Mouse (Mus musculus): ENCODE data around the gene Tuba3a. TPM values are rescaled to one million over a fixed set of nuclear protein-coding genes. Genes with fewer than 3 reads are reported as not detected.

Tuba3a gene
- polyA plus RNA-seq, 1 experiment from 2014 or later = not detected

GRCm38 (mm10) chr6:125244551-125244950 is 41.3 kb downstream of the Tuba3a start:
- Histone ChIP-seq H3K4me3 (ENCODE audit: low read length) (no peak overlapping the region), H3K27ac (ENCODE audit: low read depth, low read length) (no peak overlapping the region), H3K36me3 (ENCODE audit: control insufficient read depth, insufficient read depth, low read length) (no peaks in the 10 kb centered on the region), H3K4me1 (ENCODE audit: control insufficient read depth, insufficient read depth, low read length) (no peaks in the 10 kb centered on the region), H3K27me3 (ENCODE audit: control insufficient read depth, insufficient read depth, low read length) (no peaks in the 10 kb centered on the region), H3K9ac (ENCODE audit: low read depth, low read length) (no peak overlapping the region), H3K9me3 (ENCODE audit: control insufficient read depth, low read length) (no peaks in the 10 kb centered on the region), H3K4me2 (replicated peaks; ENCODE audit: low read depth, low read length) (no peak overlapping the region)
- WGBS = 13% methylated on average over 1 of the region's 1 CpGs
- no peak for ATAC-seq (ENCODE audit: low FRiP score, low TSS enrichment)

- Histone ChIP-seq H3K4me3 (ENCODE audit: low read length) (no peak overlapping the region), H3K4me1 (ENCODE audit: control insufficient read depth, insufficient read depth, low read length) (no peaks in the 10 kb centered on the region), H3K9me3 (ENCODE audit: control insufficient read depth, low read length) (no peaks in the 10 kb centered on the region), H3K27me3 (ENCODE audit: control insufficient read depth, insufficient read depth, low read length) (no peaks in the 10 kb centered on the region), H3K4me2 (replicated peaks; ENCODE audit: low read depth, low read length) (no peak overlapping the region), H3K27ac (ENCODE audit: low read depth, low read length) (no peak overlapping the region), H3K36me3 (ENCODE audit: control insufficient read depth, insufficient read depth, low read length) (no peaks in the 10 kb centered on the region), H3K9ac (ENCODE audit: low read depth, low read length) (no peak overlapping the region)
- WGBS = 84% methylated on average over 8 of the region's 8 CpGs
- ATAC-seq (ENCODE audit: low FRiP score, low TSS enrichment) = no peak
Observed at GRCm38 (mm10) chr6:125241566-125241965, 44.3 kb downstream of the Tuba3a start.

- no peak overlapping the region for H3K27ac ChIP-seq (ENCODE audit: low read depth, low read length)
- H3K4me2 ChIP-seq (replicated peaks; ENCODE audit: low read depth, low read length) = no peak overlapping the region
- H3K9ac ChIP-seq (ENCODE audit: low read depth, low read length) = no peak overlapping the region
- H3K9me3 ChIP-seq (ENCODE audit: control insufficient read depth, low read length) = no peaks in the 10 kb centered on the region
- no peak for ATAC-seq (ENCODE audit: low FRiP score, low TSS enrichment)
- WGBS = 90% methylated on average over 5 of the region's 5 CpGs
- H3K36me3 ChIP-seq (ENCODE audit: control insufficient read depth, insufficient read depth, low read length) = no peaks in the 10 kb centered on the region
- H3K4me3 ChIP-seq (ENCODE audit: low read length) = no peak overlapping the region
- H3K27me3 ChIP-seq (ENCODE audit: control insufficient read depth, insufficient read depth, low read length) = no peaks in the 10 kb centered on the region
- H3K4me1 ChIP-seq (ENCODE audit: control insufficient read depth, insufficient read depth, low read length) = no peaks in the 10 kb centered on the region
Observed at GRCm38 (mm10) chr6:125240617-125241016, 45.2 kb downstream of the Tuba3a start.

GRCm38 (mm10) chr6:125239547-125239946 is 46.3 kb downstream of the Tuba3a start:
- whole genome bisulfite sequencing = 93% methylated on average over 5 of the region's 5 CpGs
- Histone ChIP-seq H3K27ac (ENCODE audit: low read depth, low read length) (no peak overlapping the region), H3K4me1 (ENCODE audit: control insufficient read depth, insufficient read depth, low read length) (no peaks in the 10 kb centered on the region), H3K4me2 (replicated peaks; ENCODE audit: low read depth, low read length) (no peak overlapping the region), H3K9ac (ENCODE audit: low read depth, low read length) (no peak overlapping the region), H3K9me3 (ENCODE audit: control insufficient read depth, low read length) (no peaks in the 10 kb centered on the region), H3K27me3 (ENCODE audit: control insufficient read depth, insufficient read depth, low read length) (no peaks in the 10 kb centered on the region), H3K4me3 (ENCODE audit: low read length) (no peak overlapping the region), H3K36me3 (ENCODE audit: control insufficient read depth, insufficient read depth, low read length) (no peaks in the 10 kb centered on the region)
- ATAC-seq (ENCODE audit: low FRiP score, low TSS enrichment) = no peak

DNA sequence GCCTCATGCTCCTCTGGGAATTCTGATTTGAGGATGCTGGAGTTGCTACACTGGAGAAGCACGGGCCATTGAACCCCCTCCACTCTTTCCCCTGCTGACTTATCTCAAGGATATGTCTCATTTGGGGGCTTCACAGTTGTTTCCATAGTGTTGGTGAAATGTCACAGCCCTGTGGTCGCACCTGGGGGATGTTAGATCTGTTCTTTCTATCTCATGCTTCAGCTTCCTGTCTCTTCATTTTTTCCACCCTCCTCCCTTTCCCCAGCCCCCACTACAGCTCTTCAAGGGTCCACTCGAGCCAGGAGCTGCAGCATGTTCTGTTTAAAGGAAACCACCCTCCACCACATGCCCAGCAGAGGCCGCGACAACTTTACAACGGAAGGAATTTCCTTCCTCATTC is 47.4 kb downstream of the Tuba3a start:
- Histone ChIP-seq H3K27me3 (ENCODE audit: control insufficient read depth, insufficient read depth, low read length) (no peaks in the 10 kb centered on the region), H3K9ac (ENCODE audit: low read depth, low read length) (no peak overlapping the region)
- 58% methylated on average over 6 of the region's 6 CpGs for WGBS

GRCm38 (mm10) chr6:125237421-125237820 is 48.4 kb downstream of the Tuba3a start:
- H3K9ac ChIP-seq (ENCODE audit: low read depth, low read length) = no peak overlapping the region
- no peak overlapping the region for H3K27ac ChIP-seq (ENCODE audit: low read depth, low read length)
- H3K27me3 ChIP-seq (ENCODE audit: control insufficient read depth, insufficient read depth, low read length) = no peaks in the 10 kb centered on the region
- H3K36me3 ChIP-seq (ENCODE audit: control insufficient read depth, insufficient read depth, low read length) = no peaks in the 10 kb centered on the region
- no peak for ATAC-seq (ENCODE audit: low FRiP score, low TSS enrichment)
- H3K9me3 ChIP-seq (ENCODE audit: control insufficient read depth, low read length) = no peaks in the 10 kb centered on the region
- H3K4me3 ChIP-seq (ENCODE audit: low read length) = no peak overlapping the region
- H3K4me2 ChIP-seq (replicated peaks; ENCODE audit: low read depth, low read length) = no peak overlapping the region
- H3K4me1 ChIP-seq (ENCODE audit: control insufficient read depth, insufficient read depth, low read length) = no peaks in the 10 kb centered on the region
- 79% methylated on average over 4 of the region's 4 CpGs for WGBS

More for the DNA sequence above, 47.4 kb downstream of the Tuba3a start:
- no peak overlapping the region for H3K4me3 ChIP-seq (ENCODE audit: low read length)
- no peaks in the 10 kb centered on the region for H3K9me3 ChIP-seq (ENCODE audit: control insufficient read depth, low read length)
- no peak for ATAC-seq (ENCODE audit: low FRiP score, low TSS enrichment)
- no peak overlapping the region for H3K4me2 ChIP-seq (replicated peaks; ENCODE audit: low read depth, low read length)
- H3K36me3 ChIP-seq (ENCODE audit: control insufficient read depth, insufficient read depth, low read length) = no peaks in the 10 kb centered on the region
- H3K4me1 ChIP-seq (ENCODE audit: control insufficient read depth, insufficient read depth, low read length) = no peaks in the 10 kb centered on the region
- H3K27ac ChIP-seq (ENCODE audit: low read depth, low read length) = no peak overlapping the region

GRCm38 (mm10) chr6:125236782-125237181 is 49.1 kb downstream of the Tuba3a start, which contains the start of gene Cd27:
Cd27 (minus strand) TSS chr6:125237010.
- no peaks in the 10 kb centered on the region for H3K27me3 ChIP-seq (ENCODE audit: control insufficient read depth, insufficient read depth, low read length)
- no peaks in the 10 kb centered on the region for H3K36me3 ChIP-seq (ENCODE audit: control insufficient read depth, insufficient read depth, low read length)
- ATAC-seq (ENCODE audit: low FRiP score, low TSS enrichment) = no peak
- no peak within 1 kb of the TSS for H3K4me2 ChIP-seq (replicated peaks; ENCODE audit: low read depth, low read length)
- no peaks in the 10 kb centered on the region for H3K9me3 ChIP-seq (ENCODE audit: control insufficient read depth, low read length)
- WGBS = 44% methylated on average over 6 of the region's 6 CpGs
- H3K4me3 ChIP-seq (ENCODE audit: low read length) = no peak within 1 kb of the TSS
- peaks cover 4% of the 10 kb centered on the region; the same call in 1 of the 2 replicates for H3K4me1 ChIP-seq (ENCODE audit: control insufficient read depth, insufficient read depth, low read length)
- no peak within 1 kb of the TSS for H3K9ac ChIP-seq (ENCODE audit: low read depth, low read length)
- no peak within 1 kb of the TSS for H3K27ac ChIP-seq (ENCODE audit: low read depth, low read length)

- no peak for ATAC-seq (ENCODE audit: low FRiP score, low TSS enrichment)
Observed at GRCm38 (mm10) chr6:125236341-125236740, 49.5 kb downstream of the Tuba3a start.

GRCm38 (mm10) chr6:125234520-125234828 is 51.4 kb downstream of the Tuba3a start:
- Histone ChIP-seq H3K4me1 (ENCODE audit: control insufficient read depth, insufficient read depth, low read length) (peaks cover 5% of the 10 kb centered on the region; the same call in 1 of the 2 replicates), H3K4me2 (replicated peaks; ENCODE audit: low read depth, low read length) (no peak overlapping the region), H3K27ac (ENCODE audit: low read depth, low read length) (no peak overlapping the region), H3K9ac (ENCODE audit: low read depth, low read length) (no peak overlapping the region), H3K27me3 (ENCODE audit: control insufficient read depth, insufficient read depth, low read length) (no peaks in the 10 kb centered on the region), H3K9me3 (ENCODE audit: control insufficient read depth, low read length) (no peaks in the 10 kb centered on the region), H3K4me3 (ENCODE audit: low read length) (no peak overlapping the region), H3K36me3 (ENCODE audit: control insufficient read depth, insufficient read depth, low read length) (no peaks in the 10 kb centered on the region)
- ATAC-seq (ENCODE audit: low FRiP score, low TSS enrichment) = 0 out of 2 replicates have a peak, but pooled peaks have one; percentile 24
- WGBS = 57% methylated on average over 5 of the region's 5 CpGs

More at GRCm38 (mm10) chr6:125236341-125236740, 49.5 kb downstream of the Tuba3a start:
- no peaks in the 10 kb centered on the region for H3K27me3 ChIP-seq (ENCODE audit: control insufficient read depth, insufficient read depth, low read length)
- H3K27ac ChIP-seq (ENCODE audit: low read depth, low read length) = no peak overlapping the region
- H3K9ac ChIP-seq (ENCODE audit: low read depth, low read length) = no peak overlapping the region
- no peaks in the 10 kb centered on the region for H3K36me3 ChIP-seq (ENCODE audit: control insufficient read depth, insufficient read depth, low read length)
- peaks cover 5% of the 10 kb centered on the region; the same call in 1 of the 2 replicates for H3K4me1 ChIP-seq (ENCODE audit: control insufficient read depth, insufficient read depth, low read length)
- no peaks in the 10 kb centered on the region for H3K9me3 ChIP-seq (ENCODE audit: control insufficient read depth, low read length)
- H3K4me2 ChIP-seq (replicated peaks; ENCODE audit: low read depth, low read length) = no peak overlapping the region
- no peak overlapping the region for H3K4me3 ChIP-seq (ENCODE audit: low read length)
- 73% methylated on average over 6 of the region's 6 CpGs for WGBS
